Mouse (Mus musculus) embryonic fibroblast, embryonic 13.5 days (primary cell): ENCODE measurements around the gene Rras.
A peak's percentile ranks its signal among the peaks of the same experiment; 100 is the strongest.

Experiments
- CTCF ChIP-seq: IDR thresholded peaks from 2 replicates; pipeline ENCODE4 v1.5.1; 2011; ENCODE audit warnings: mild to moderate bottlenecking, control low read depth, low read length, moderate library complexity, borderline replicate concordance; ENCODE audit not compliant: insufficient read depth
- POLR2A ChIP-seq: IDR thresholded peaks from 2 replicates; pipeline ENCODE4 v1.6.1; 2011; ENCODE audit warnings: low read depth, mild to moderate bottlenecking, control low read depth, low read length, moderate library complexity

DNA sequence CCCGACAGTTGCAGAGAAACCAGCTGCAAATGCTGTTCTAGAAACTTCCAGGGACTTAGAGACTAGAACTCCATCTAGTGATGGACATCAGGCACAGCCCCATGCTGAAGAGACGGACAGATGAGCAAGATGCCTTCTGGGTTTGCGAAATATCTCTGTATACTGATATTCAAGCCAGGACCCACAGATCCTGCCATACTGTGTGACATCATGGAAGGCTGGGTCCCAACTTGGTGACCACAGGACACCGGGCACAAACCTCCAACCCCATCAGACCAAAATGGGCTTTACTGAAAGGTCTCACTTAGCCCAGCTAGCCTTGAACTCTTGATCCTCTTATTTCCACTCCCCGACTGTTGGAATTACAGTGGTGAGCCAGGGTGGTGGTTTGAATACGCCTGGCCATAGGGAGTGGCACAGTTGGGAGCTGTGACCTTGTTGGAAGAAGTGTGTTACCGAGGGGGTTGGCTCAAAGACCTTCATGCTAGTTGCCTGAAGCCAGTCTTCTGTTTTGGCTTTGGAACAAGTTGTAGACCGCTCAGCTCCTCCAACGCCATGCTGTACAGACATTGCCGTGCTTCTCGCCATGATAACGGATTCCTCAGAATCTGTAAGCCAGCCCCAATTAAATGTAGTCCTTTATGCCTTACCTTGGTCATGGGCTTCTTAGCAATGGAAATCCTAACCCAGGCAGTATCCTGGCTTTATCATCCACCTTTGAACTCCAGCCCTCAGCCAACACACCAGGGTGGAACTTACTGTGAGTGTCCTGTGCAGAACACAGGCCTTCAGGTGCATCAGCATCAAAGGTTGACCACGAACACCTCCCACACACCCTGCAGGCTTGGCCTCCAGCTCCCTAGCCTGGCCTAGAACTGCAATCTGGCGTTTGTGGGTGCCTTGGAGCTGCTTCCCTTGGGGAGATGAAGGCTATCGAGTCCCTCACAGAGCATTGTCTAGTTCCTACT is 6.8 kb downstream of the Rras start:
- TF ChIP-seq POLR2A (0 out of 2 replicates have a peak, but pooled peaks have one; percentile 32), CTCF (no peak)
